Mouse (Mus musculus) liver, embryonic 12.5 days (tissue): ENCODE measurements around the gene Tmem37. TPM values are rescaled to one million over a fixed set of nuclear protein-coding genes. Genes with fewer than 3 reads are reported as not detected.

Experiments
- ATAC-seq: fragments of 200-750 bp; cut with Nextera tagmentation; 2 replicates; pipeline ENCODE4 v1.8.0; 2017; ENCODE audit warnings: moderate number of reproducible peaks, mild to moderate bottlenecking, moderate library complexity
- H3K27ac ChIP-seq: fragments of 300-500 bp; sonication (generic); 2 replicates; pipeline ENCODE4 v1.5.1; 2016; ENCODE audit warnings: mild to moderate bottlenecking
- H3K27me3 ChIP-seq: fragments of 300-500 bp; sonication (generic); replicated peaks from 2 replicates; pipeline ENCODE4 v1.6.1; 2016; ENCODE audit warnings: mild to moderate bottlenecking, moderate library complexity
- H3K36me3 ChIP-seq: fragments of 300-500 bp; sonication (generic); 2 replicates; pipeline ENCODE4 v1.6.1; 2016; ENCODE audit warnings: mild to moderate bottlenecking, moderate library complexity
- H3K4me1 ChIP-seq: fragments of 300-500 bp; sonication (generic); 2 replicates; pipeline ENCODE4 v1.6.1; 2016
- H3K4me2 ChIP-seq: fragments of 300-500 bp; sonication (generic); 2 replicates; pipeline ENCODE4 v1.6.1; 2016; ENCODE audit warnings: mild to moderate bottlenecking, moderate library complexity
- H3K4me3 ChIP-seq: fragments of 300-500 bp; sonication (generic); 2 replicates; pipeline ENCODE4 v1.5.1; 2016; ENCODE audit warnings: mild to moderate bottlenecking, moderate library complexity
- H3K9ac ChIP-seq: fragments of 300-500 bp; sonication (generic); 2 replicates; pipeline ENCODE4 v1.6.1; 2016; ENCODE audit warnings: mild to moderate bottlenecking, moderate library complexity
- H3K9me3 ChIP-seq: fragments of 300-500 bp; sonication (generic); replicated peaks from 2 replicates; pipeline ENCODE4 v1.6.1; 2016; ENCODE audit warnings: mild to moderate bottlenecking, moderate library complexity
- WGBS: fragments of 180-500 bp; shearing (Covaris S2); methylation state at CpG from one replicate; pipeline ENCODE4 v1.1.7; 2016; ENCODE audit not compliant: insufficient replicate concordance; 5-methylcytosine and 5-hydroxymethylcytosine counted together
- polyA plus RNA-seq: library from polyadenylated mRNA; unstranded; fragments of >200 nt; fragmentation: Nextera tagmentation; extraction: Ambion mirVana; gene quantifications from 2 replicates; pipeline ENCODE4 v1.2.1, GENCODE M21; 2016

The Tmem37 gene
- polyA plus RNA-seq, 1 experiment from 2014 or later: 37.0 TPM

GRCm38 (mm10) chr1:120090880-120091570 is 17.2 kb upstream of the Tmem37 start:
- H3K4me2 ChIP-seq: no peak overlapping the region
- H3K9me3 ChIP-seq: no peaks in the 10 kb centered on the region
- no peak overlapping the region for H3K4me3 ChIP-seq
- no peak overlapping the region for H3K9ac ChIP-seq
- WGBS: 72% methylated on average over 8 of the region's 8 CpGs
- no peaks in the 10 kb centered on the region for H3K27me3 ChIP-seq
- H3K36me3 ChIP-seq: no peaks in the 10 kb centered on the region
- peaks cover 11% of the 10 kb centered on the region for H3K4me1 ChIP-seq
- ATAC-seq: no peak
- H3K27ac ChIP-seq: no peak overlapping the region

DNA sequence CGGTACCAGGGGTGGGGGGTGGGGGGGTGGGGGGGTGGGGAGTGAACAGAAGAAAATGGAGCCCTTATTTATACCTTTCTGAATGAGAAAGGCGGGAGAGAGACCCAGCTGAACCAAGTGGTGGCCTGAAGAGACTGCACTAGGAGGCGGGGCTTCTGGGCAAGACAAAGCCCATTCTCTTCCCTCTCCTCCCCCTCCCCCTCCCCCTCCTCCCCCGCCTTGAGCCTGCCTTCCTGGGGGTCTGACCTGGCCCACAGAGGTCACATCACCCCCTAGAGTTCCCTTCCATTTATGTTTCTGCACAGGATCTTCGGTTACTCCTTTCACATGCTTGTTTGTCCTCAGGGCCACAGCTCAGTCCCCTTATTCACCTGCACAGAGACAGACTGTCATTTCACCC is 15.3 kb upstream of the Tmem37 start:
- no peak overlapping the region for H3K4me2 ChIP-seq
- H3K9ac ChIP-seq: no peak overlapping the region
- no peak overlapping the region for H3K4me3 ChIP-seq
- H3K36me3 ChIP-seq: no peaks in the 10 kb centered on the region
- H3K27me3 ChIP-seq: no peaks in the 10 kb centered on the region
- no peaks in the 10 kb centered on the region for H3K9me3 ChIP-seq
- no peak overlapping the region for H3K27ac ChIP-seq
- no peak for ATAC-seq
- H3K4me1 ChIP-seq: peaks cover 3% of the 10 kb centered on the region; the same call in 1 of the 2 replicates
- WGBS: 29% methylated on average over 3 of the region's 5 CpGs

- no peaks in the 10 kb centered on the region for H3K9me3 ChIP-seq
- no peaks in the 10 kb centered on the region for H3K27me3 ChIP-seq
- no peak overlapping the region for H3K4me3 ChIP-seq
- WGBS: 54% methylated on average over 13 of the region's 13 CpGs
- peaks cover 15% of the 10 kb centered on the region for H3K4me1 ChIP-seq
- no peak overlapping the region for H3K4me2 ChIP-seq
- H3K36me3 ChIP-seq: no peaks in the 10 kb centered on the region
- ATAC-seq: no peak
- H3K27ac ChIP-seq: no peak overlapping the region
- no peak overlapping the region for H3K9ac ChIP-seq
Observed at GRCm38 (mm10) chr1:120086644-120087043, 12.8 kb upstream of the Tmem37 start.

DNA sequence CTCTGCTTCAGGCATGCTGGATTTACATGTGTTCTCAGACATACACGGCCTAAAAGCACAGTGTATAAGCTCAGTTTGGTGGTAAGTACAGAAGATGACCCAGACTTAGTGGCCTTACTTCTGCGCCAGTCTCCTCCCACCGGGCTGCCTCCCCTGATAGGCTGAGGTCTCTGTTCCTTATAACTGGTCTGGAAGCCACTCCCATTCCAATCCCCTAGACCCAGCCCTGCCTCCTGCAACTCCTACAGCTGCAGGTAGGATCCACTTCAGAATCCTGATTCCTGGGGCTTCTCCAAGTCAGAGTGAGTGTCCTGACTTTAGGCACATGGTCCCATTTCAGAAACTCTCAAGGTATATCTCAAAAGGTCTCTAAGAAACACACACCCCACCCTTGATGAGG is 11.8 kb upstream of the Tmem37 start:
- Histone ChIP-seq H3K27ac (no peak overlapping the region), H3K27me3 (no peaks in the 10 kb centered on the region), H3K36me3 (no peaks in the 10 kb centered on the region), H3K9me3 (no peaks in the 10 kb centered on the region), H3K4me3 (no peak overlapping the region), H3K9ac (no peak overlapping the region), H3K4me2 (no peak overlapping the region), H3K4me1 (peaks cover 15% of the 10 kb centered on the region)
- no peak for ATAC-seq
- 54% methylated on average over 3 of the region's 3 CpGs for WGBS

DNA sequence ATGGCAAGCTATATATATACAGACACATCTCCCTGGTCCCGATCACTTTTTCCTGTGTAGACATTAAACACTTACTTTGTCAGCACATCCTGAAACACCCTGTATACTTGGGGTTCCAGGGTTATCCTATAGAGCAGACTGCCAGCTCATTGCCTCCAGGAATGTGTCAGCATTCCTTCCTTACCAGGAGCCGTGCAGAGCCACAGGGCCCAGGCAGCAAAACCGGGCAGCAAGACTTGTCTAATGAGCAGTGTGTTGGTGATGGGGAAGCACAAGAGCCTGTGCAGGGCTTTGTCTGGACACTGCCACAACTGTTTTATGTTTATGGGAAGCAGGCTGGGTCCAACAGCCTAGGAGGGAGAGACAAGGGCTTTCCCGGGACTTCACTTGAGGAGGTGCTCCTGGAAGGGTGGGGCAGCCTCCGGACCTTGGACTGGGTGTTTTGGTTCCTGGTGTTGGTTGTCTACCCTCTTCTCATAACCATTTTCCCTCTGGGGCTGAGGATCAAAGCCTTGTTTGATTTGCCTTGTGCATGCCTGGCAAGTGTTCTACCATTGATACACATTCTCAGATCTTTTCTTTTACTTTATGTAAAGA is 10.1 kb upstream of the Tmem37 start:
- Histone ChIP-seq H3K9ac (no peak overlapping the region), H3K4me2 (no peak overlapping the region), H3K4me3 (no peak overlapping the region), H3K27me3 (no peaks in the 10 kb centered on the region), H3K36me3 (no peaks in the 10 kb centered on the region), H3K4me1 (peaks cover 15% of the 10 kb centered on the region), H3K9me3 (no peaks in the 10 kb centered on the region), H3K27ac (no peak overlapping the region)
- ATAC-seq: peak; percentile 34; the same call in 1 of the 2 replicates
- WGBS: 46% methylated on average over 5 of the region's 5 CpGs

DNA sequence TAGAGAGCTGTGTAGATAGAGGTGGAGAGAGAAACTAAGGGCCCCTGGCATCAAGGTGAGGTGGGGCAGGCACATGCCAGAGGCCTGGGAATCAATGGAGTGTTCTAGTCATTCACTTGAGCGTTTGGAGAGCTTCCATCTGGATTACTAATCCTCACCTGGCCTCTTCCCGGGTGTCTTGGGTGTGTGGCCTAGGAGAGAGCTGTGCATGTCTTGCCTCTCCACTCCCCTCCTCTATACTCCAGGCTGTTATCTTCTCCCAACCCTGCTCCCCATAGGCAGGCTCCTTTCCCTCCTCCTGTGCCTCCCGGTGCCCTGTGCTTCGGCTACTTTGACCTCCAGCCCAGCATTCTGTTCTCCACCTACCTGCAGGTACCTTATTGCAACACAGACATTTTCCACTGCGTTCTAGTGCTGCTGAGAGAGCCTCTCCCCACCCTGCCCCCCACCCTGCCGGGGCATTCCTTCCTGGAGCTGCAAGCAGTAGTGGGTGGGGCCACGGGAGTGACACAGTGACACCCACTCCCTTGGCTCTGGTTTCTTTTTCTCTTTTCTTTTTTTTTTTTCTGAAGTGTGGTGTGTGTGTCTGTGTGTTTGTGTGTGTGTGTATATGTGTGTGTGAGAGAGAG is 9.2 kb upstream of the Tmem37 start:
- no peaks in the 10 kb centered on the region for H3K9me3 ChIP-seq
- H3K36me3 ChIP-seq: no peaks in the 10 kb centered on the region
- H3K9ac ChIP-seq: no peak overlapping the region
- ATAC-seq: peak; percentile 40; the same call in 1 of the 2 replicates
- H3K4me2 ChIP-seq: peak overlapping the region; percentile 28; the same call in 1 of the 2 replicates
- no peak overlapping the region for H3K4me3 ChIP-seq
- no peak overlapping the region for H3K27ac ChIP-seq
- WGBS: 30% methylated on average over 7 of the region's 7 CpGs
- H3K4me1 ChIP-seq: peaks cover 20% of the 10 kb centered on the region
- no peaks in the 10 kb centered on the region for H3K27me3 ChIP-seq

DNA sequence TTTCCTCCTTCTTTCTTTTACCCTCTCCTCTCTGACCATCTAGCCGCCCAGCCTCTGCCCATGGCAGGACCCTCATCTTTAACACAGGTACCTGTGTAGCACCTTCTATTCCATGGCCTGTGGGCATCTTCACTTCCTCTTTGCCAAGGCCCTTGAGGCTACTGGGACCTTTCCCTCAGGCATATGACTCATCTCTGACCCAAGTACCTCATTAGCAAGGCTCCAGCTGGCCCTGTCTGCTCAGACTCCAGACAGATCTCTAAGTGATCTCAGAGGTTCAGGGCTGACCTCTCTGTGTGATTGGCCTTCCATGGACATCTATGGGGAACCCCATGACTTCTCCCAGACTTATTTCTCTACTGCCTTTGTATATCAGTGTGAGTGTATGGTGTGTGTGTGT is 6.8 kb upstream of the Tmem37 start:
- H3K27me3 ChIP-seq: 0 out of 2 replicates have a peak, but pooled peaks cover 2% of the 10 kb centered on the region
- H3K9me3 ChIP-seq: no peaks in the 10 kb centered on the region
- H3K4me2 ChIP-seq: no peak overlapping the region
- no peak overlapping the region for H3K4me3 ChIP-seq
- peaks cover 18% of the 10 kb centered on the region for H3K4me1 ChIP-seq
- no peak overlapping the region for H3K9ac ChIP-seq
- no peak overlapping the region for H3K27ac ChIP-seq
- WGBS: 57% methylated on average over 1 of the region's 1 CpGs
- no peak for ATAC-seq
- no peaks in the 10 kb centered on the region for H3K36me3 ChIP-seq

DNA sequence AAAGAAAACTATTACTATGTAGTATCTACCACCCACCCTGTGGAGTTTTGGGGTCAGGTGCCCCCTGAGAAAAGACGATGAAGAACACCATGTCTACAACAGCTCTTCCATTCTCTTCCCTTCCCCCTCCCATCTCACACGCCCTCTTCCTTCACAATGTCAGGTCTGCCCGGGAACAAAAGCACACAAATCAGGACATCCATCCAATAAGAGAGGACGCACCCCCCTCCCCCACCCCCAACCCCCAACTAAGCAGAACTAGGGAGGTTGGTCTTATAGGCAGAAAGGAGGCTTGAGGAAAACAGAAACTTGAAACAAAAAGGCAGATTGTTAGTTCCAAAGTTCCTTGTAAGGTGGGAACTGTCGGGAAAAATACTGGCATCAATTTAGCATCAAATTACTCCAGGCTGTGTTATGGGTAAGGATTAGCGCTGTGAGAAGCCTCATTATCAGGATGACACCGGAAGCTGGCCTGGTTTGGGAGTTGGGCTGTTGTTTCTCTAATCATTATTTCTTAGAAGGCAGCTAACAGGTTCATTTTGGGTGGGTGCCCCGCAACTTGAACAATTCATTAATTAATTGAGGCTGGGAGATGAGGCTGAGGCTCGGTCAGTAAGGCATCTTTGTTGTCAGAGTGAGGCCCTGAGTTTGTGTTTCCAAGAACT is 4.0 kb upstream of the Tmem37 start:
- WGBS: 28% methylated on average over 9 of the region's 9 CpGs
- no peak overlapping the region for H3K4me3 ChIP-seq
- H3K36me3 ChIP-seq: no peaks in the 10 kb centered on the region
- H3K27me3 ChIP-seq: peaks cover 27% of the 10 kb centered on the region
- H3K9me3 ChIP-seq: no peaks in the 10 kb centered on the region
- peaks cover 20% of the 10 kb centered on the region for H3K4me1 ChIP-seq
- no peak overlapping the region for H3K9ac ChIP-seq
- no peak for ATAC-seq
- H3K27ac ChIP-seq: no peak overlapping the region
- no peak overlapping the region for H3K4me2 ChIP-seq

DNA sequence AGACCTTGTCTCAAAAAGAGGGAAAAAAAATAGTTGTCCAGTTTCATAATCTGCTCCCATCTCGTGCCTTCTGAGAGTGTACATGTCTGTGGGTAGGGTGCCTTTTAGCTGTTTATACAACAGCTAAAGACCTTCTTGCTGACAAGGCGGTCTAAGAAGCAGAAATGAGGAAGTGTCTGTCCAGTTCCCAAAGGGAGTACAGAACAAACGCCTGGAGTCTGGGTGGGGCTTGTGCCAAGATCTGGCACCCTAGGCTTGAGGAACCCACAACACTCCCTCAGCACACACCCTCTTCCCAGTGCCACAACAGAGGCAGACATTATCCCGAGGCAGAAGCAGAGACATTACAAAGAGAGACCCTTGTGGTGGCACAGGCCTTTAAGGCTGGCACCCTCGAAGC is 1.6 kb upstream of the Tmem37 start:
- H3K27ac ChIP-seq: no peak overlapping the region

DNA sequence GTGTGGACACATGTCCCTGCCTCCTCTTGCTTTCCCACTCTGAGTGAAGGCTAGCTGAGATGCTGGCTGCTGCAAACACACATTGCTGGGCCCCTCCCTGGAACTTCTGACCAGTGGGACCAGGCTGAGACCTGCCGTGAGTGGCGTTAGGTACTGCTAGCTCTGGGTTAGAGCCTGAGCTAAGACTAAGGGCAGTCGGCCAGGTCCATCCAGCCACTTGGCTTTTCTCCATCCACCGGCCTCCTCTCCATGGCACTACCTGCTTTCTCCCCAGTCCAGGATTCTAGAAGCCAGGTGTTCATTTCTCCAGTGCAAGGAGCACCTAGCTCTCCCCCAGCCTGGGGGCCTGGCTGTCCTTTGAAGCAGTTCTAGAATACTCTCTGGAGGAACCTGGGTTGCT is 1.1 kb upstream of the Tmem37 start:
- Histone ChIP-seq H3K9ac (no peak overlapping the region), H3K4me2 (no peak overlapping the region), H3K4me1 (peaks cover 21% of the 10 kb centered on the region), H3K36me3 (no peaks in the 10 kb centered on the region), H3K27ac (no peak overlapping the region), H3K4me3 (no peak overlapping the region), H3K27me3 (peaks cover 40% of the 10 kb centered on the region), H3K9me3 (no peaks in the 10 kb centered on the region)
- ATAC-seq: no peak
- WGBS: 69% methylated on average over 4 of the region's 4 CpGs

More for the DNA sequence above, 1.6 kb upstream of the Tmem37 start:
- WGBS: 35% methylated on average over 5 of the region's 5 CpGs
- ATAC-seq: no peak
- peaks cover 40% of the 10 kb centered on the region for H3K27me3 ChIP-seq
- no peak overlapping the region for H3K9ac ChIP-seq
- no peak overlapping the region for H3K4me3 ChIP-seq
- H3K9me3 ChIP-seq: no peaks in the 10 kb centered on the region
- H3K4me2 ChIP-seq: no peak overlapping the region
- no peaks in the 10 kb centered on the region for H3K36me3 ChIP-seq
- H3K4me1 ChIP-seq: peaks cover 21% of the 10 kb centered on the region

DNA sequence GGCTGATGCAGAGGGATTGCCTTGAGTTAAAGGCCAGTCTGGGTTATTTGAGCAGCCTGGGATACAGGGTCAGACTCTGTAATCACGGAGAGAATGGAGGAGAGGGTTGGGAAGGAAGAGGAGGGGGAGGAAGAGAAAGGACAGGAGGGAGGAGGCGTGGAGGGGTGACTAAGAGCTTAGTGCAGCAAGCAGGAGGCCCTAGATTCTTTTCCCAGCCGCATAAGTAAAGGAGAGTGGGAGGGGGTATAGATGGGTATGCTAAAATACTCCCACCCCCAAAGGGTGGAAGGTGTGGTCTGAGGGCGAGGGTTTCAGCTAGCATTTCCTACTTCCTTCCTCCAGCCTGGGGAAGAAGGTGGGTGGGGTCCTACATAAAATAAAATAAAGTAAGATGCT is 431 bp upstream of the Tmem37 start:
- Histone ChIP-seq H3K4me2 (peak overlapping the region; percentile 66), H3K27ac (no peak overlapping the region; the same call in 1 of the 2 replicates), H3K36me3 (no peaks in the 10 kb centered on the region), H3K4me1 (peaks cover 21% of the 10 kb centered on the region), H3K9me3 (no peaks in the 10 kb centered on the region), H3K4me3 (peak overlapping the region; percentile 46), H3K9ac (no peak overlapping the region), H3K27me3 (peaks cover 40% of the 10 kb centered on the region)
- ATAC-seq: no peak
- WGBS: 20% methylated on average over 4 of the region's 4 CpGs

DNA sequence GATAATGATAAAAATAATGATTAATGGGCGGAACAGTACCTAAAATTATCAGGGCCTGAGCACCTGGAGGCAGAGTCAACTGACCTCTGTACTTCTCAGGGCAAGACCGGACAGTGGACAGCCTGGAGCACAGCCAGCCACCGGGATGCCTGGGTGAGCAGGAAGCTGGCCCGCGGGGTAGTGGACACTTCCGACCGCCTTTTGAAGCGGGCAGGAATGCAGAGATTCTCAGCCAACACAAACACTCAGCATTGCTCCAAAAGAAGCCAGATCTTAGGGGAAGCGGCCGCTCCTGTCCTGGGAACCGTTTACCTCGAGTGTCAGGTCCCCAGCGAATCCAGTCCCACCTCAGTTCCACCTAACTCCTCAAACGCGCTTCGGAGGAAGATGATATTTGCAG is 974 bp downstream of the Tmem37 start:
- peak overlapping the region; percentile 46 for H3K4me3 ChIP-seq
- 0 out of 2 replicates have a peak, but pooled peaks have one; percentile 36 for ATAC-seq
- H3K4me2 ChIP-seq: peak overlapping the region; percentile 66
- no peaks in the 10 kb centered on the region for H3K9me3 ChIP-seq
- H3K27ac ChIP-seq: peak overlapping the region; percentile 56; the same call in 1 of the 2 replicates
- WGBS: 10% methylated on average over 16 of the region's 16 CpGs
- H3K4me1 ChIP-seq: peaks cover 20% of the 10 kb centered on the region; the same call in 1 of the 2 replicates
- peaks cover 1% of the 10 kb centered on the region; the same call in 1 of the 2 replicates for H3K36me3 ChIP-seq
- H3K9ac ChIP-seq: peak overlapping the region; percentile 48
- peaks cover 40% of the 10 kb centered on the region for H3K27me3 ChIP-seq
